Mouse (Mus musculus) left cerebral cortex, postnatal 4 days (tissue): ENCODE results near the gene Spock1. TPM values are rescaled to one million over a fixed set of nuclear protein-coding genes. Genes with fewer than 3 reads are reported as not detected.

Experiments used
- DNase-seq: peaks from one replicate; pipeline ENCODE4 v3.0.0-alpha.2; 2022
- intact Hi-C: fragments of 180-260 bp; cut with DNase I; formaldehyde crosslinking; loops from one replicate; pipeline ENCODE4 v1.15.1; 2025
- total RNA-seq, 2 experiments: library from RNA; stranded (reverse); gene quantifications; 2 replicates each; pipeline ENCODE4 v1.2.3; 2021

The Spock1 gene
- total RNA-seq, 2 experiments from 2014 or later, result 197 to 198 TPM

DNA sequence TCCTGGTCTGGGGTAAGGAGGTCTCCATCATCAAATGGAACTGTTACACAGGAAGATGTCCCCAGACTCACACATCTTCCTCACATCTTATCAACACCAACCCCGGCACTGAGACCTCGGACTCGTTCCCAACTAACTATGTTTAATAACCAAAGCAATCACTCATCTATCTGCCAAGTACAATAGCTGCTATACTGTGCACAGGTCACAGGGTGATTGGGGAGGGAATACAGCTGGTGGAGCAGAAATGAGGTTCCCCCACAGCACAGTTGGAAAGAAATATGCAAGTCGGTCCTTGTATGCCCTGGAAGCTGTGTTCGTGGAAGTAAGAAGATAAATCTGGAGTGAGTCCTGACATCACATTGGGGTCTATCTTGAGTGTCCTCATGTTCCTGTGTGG is 98.0 kb downstream of the Spock1 start:
- intact Hi-C loops, result no loop called here
- no peak for DNase-seq

DNA sequence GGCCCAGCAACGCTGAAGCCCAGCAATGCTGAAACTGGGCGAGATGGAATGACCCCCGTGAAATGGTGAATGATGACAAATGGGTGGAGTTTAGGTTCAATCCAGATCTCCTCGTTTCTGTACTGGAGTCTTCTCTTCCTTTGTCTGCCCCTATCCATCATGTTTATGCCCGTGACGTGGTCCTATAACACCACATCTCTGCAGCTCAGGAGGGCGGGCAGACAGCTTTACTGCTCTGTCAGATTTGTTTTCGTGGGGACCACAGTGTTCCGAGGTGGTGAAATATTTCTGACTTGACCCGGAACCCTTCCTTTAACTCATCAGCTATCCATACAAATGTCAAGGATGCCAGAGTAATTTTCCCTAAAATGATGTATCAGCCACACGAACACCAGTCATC is 98.5 kb downstream of the Spock1 start:
- intact Hi-C loops, result no loop called here
- no peak for DNase-seq

DNA sequence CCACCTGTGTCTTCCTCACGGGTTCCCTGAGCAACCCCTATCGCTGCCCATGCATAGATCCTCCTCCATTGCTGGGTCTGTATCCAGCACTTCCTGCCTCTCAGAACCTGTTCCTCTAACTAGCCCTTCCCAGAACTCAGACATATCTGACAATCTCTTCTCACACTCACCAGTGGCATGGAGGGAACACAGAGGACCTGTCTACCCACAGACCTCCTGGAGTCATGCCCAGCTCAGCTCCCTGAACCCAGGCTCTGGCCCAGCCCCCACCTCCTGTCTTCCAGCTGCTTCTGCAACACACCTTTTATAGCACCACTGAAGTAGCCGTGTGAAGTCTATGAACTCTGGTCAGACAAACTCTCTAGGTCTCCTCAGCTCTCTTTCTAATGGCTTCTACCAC is 101.3 kb downstream of the Spock1 start:
- intact Hi-C loops, result no loop called here
- no peak for DNase-seq

DNA sequence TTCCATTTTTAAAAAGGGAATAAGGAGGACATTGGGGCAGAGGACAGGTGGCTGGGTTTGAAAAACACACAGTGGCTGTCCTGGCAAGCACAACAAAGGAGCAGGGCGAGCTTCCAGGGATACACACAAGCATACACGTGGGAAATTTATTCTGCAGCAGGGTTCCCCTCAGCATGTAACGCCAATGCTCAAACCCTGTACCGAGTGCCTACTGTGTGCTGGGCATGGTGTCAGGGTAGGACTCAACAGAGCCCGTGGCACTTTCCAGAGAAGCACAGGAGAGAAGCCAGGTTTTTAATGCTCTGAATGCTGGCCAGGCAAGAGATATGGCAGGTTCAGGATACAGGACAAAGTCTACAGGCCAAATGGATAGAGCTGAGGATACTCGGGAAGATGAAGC is 101.8 kb downstream of the Spock1 start:
- peak; percentile 34 for DNase-seq
- intact Hi-C loops, result no loop called here

DNA sequence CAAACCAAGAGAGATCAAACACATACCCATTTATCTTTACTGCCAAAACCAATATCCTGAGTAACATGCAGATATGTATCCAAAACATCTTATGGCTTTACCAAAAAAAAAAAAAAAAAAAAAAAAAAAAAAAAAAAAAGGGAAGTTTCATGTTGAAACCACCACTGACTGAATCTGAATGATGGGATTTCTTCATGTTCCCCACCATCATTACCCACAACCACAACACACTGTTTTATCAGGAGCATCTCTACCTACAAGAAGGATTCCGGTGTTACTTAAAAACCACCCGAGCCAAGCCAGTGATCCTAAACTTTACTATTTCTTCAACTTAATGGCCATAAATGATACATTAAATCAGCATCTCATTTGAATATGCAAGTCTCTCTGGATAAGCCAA is 109.5 kb downstream of the Spock1 start:
- DNase-seq, result no peak
- intact Hi-C loops, result no loop called here

DNA sequence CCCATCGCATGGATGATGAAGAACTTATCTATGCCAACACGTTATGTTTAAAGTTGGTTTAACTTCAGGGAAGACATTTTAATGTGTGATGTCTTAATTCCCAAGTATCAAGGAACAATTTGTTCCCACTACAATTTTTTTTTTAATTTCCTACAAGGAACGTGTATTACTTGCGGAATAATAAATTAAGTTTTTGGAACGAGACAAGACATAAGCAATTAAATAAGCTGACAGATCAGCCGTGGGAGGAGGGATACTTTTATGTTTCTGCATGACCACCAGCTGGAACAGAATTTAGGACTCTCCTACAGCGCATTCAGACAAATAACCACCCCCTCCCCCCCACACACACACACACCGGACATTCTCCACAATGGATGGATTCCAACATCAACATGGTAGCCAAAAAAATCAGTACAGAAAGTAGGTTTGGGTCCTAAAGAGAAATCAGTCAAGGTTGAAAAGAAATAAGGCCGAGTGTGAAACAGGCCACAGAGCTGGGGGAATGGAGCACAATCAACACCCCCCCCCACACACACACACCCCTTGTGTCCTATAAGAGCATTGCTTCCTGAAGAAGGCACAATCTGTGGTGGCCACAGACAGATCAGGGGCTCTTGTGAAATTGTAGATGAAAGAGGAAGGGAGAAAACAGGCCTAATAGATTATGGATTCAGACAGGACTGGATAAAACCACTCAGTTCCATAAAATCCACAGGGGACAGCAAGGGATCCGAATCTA is 111.0 kb downstream of the Spock1 start:
- intact Hi-C loops, result no loop called here
- no peak for DNase-seq

DNA sequence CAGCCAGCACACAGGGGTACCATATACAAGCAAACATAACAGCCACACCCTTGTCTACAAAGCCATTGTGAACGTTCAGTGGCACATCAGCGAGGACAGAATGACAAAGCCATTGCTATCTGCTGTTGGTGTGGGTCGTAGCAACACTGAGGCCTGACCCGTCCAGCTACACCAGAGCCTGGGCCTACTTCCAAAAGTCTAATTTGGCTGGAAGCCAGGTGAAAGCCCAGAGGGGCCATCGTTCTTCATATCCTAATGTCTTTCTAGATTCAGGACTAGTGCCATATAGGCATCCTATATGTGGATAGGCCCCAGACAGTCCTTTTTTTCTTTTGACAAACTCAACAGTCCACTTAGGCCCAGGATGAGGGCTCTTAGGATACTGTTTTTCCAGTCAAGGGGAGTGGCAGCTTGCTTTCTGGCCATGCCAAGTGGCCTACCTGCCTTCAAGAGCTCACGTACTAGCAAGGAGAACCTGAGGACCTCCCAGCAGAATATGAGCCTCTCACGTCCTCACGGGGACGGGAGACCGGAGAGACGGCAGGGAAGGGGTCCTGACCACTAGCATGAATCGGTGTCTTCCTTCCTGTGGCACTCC is 114.4 kb downstream of the Spock1 start:
- intact Hi-C loops, result no loop called here
- DNase-seq, result peak; percentile 60

DNA sequence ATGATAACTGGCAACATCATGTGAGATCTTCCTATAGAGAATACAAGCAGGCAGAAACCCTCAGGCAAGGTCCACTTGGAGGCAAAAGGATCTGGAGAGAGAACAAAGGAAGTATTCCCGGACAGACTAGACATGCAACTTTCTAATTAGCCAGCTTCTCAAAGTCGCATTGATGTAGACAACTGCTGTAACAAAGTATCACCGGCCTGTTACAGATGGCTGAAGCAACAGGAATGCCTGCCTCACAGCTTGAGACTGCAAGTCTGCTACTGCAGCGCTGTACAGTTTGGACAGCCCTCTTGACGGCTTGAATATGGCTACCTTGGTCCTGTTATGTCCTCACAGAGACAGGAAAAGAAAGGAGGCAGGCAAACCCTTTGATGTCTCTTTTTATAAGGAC is 118.3 kb downstream of the Spock1 start:
- intact Hi-C loops, result no loop called here
- DNase-seq, result peak; percentile 27

DNA sequence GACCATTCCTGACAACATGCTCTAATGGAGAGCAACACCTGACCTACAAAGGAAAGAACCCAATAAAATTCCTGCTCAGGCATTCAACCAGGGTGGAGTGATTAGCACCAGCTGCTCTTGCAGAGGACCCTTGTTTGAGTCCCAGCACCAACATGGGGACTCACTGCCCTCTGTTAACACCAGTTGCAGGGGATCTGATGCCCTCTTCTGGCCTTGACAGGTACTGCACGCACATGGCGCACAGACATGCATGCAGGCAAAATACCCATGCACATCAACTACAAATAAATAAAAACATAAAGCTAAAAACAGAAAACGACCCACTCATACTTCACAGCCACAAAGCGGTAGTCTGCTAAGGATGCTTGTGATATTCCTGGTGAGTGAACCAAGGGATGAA is 119.8 kb downstream of the Spock1 start:
- intact Hi-C loops, result no loop called here
- no peak for DNase-seq

DNA sequence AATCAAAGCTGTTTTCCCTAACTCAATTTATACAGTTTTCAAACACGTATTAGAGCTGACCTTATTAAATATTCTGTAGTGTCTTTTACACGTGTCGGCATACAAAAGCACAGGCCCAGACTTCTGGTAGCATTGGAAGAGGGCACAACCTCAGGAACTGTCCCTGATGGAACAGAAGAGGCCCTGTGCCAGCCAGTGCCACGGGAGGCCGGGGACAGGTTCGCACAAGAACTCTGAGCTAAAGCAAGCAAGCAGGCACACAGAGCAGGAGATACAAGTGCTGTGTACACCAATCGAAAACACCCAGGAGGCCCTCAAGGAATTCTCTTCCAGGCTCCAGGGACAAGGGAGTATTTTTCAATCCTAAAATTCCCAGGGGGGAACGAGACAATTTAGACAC is 121.9 kb downstream of the Spock1 start:
- intact Hi-C loops, result no loop called here
- no peak for DNase-seq

DNA sequence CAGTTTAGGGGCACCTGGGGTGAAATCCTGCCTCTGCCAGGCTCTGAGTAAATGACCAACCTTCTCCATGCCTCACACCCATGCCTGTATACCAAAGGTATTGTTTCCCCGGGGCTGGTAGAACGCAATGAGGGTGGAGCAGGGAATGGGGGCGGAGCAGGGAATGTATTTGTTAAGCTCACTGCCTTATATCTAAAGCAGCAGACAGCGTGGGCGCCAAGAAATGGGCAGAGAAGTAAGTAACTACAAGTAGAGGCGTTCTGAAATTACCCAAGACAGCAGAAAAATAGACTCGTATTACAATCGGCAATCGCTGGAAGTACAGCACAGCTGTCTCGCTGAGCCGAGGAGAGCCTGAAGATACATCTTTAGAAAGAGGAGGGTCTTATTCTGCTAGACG is 125.2 kb downstream of the Spock1 start:
- DNase-seq, result no peak
- intact Hi-C loops, result no loop called here

DNA sequence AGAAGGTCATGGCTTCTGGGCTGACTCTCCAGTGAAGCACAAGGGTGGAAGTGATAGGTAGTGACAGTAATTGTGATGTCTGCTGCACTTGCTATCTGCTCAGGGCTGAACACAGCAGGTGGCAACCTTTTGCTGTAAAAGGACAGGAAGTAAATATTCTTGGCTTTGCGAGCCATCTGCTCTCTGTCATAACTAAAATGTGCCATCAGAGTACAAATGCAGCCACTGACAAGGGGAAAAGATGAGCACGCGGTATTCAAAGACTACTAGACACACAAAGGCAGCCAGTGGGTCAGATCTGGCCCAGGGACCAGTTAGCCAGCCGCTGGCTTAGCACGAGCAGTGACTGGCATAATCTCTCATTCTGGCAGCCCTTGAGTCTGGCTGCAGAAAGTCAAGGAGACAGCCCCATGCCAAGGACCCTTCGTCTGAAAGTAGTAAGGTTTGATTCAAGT is 126.0 kb downstream of the Spock1 start:
- DNase-seq, result peak; percentile 60

DNA sequence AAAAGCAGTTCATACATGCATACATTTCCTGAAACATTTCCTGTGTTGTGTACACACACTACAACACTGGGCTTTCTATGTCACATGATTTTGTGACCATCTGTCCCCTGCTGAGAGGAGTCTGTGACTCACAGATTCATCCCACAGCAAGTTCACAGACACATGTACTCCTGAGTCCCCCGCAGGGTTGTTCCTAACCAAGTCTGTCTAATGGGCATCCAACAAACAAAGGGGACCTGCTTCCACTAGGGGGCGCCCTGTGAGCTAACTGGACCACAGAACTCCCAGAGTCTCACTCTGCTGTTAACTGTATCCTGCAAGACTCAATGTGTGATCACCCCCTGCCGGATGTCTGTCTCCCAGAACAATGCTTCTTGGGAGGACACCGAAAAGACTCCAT is 129.0 kb downstream of the Spock1 start:
- DNase-seq, result peak; percentile 28
- intact Hi-C loops, result no loop called here

More for the DNA sequence above, 126.0 kb downstream of the Spock1 start:
- intact Hi-C loops, result no loop called here

DNA sequence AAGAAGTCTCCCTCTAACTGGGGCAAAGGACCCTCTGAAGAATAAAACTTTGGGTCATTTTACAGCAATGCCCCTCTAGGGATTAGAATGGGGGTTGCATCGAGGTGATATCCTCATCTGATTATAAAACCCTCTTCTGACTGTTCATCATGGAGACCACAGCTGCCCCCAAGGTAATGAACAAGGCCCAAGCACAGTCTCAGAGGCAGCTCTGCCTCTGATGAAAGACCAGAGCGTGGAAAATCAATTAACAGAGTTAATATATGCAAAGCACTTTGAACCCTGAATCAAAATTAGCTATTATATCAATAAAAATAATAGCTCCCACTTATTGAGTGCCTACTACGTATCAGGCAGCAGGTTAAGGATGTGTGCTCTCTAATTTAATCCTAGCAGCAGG is 129.6 kb downstream of the Spock1 start:
- intact Hi-C loops, result no loop called here
- DNase-seq, result no peak

DNA sequence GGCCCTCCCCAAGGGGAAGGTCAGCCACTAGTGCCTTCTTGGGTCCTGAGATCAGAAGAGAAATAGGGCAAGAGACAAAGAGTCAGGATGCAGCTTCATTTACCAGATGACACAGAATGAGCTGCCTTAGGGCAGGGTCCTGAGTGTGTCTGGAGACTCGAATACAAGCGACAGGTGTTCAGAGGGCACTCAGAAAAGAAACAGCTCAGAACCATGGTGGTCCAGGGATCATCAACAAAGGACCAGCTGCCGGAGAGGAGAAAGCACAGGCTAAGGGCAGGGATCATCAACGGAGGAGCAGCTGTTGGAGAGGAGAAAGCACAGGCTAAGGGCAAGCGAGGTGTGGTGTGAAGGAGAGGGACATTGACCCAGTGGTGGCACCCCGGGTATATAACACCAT is 136.1 kb downstream of the Spock1 start:
- no peak for DNase-seq
- intact Hi-C loops, result no loop called here

DNA sequence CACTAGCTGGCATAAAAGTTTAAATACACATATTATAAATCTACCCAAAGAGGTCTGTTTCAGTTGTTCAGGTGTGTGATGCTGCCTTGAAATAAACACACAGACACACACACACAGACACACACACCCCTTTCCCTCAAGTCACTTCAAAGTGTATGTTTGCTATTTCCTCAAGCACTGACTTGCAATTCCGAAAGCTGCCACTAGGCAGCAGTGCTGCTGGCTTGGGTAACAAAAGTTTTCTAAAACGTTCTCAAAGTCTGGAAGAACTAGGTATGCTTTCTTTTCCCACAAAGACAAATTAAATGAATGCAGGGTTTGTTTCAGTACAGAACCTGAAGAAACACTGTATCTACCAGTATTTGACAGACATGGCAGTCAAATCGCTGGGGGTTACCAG is 141.4 kb downstream of the Spock1 start:
- intact Hi-C loops, result loop anchor here (10.0 kb wide), 1 partner anchor 138 kb away; the partner anchor contains the start of gene Spock1
- DNase-seq, result no peak

DNA sequence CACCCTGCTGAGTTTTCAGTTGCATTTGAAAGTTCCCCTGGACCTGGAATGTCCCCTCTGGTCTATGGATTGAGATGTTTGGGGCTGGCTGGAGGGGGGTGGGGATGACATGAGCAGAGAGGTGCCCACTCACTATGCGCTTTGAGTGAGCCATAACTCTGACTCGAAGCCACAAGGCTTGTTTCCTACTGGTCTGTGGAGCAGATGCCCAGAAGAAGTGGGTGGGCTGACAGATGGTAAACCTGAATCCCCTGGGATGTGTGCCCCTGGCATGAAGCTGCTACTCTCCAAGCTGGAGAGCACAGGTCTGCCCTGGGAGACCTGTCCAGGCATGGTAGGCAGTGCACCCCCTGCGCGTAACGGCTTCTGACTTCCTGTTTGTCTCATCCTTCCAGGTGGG is 147.0 kb downstream of the Spock1 start:
- DNase-seq, result peak; percentile 25
- intact Hi-C loops, result loop anchor here (10.0 kb wide), 1 partner anchor 144 kb away; the partner anchor contains the start of gene Spock1

DNA sequence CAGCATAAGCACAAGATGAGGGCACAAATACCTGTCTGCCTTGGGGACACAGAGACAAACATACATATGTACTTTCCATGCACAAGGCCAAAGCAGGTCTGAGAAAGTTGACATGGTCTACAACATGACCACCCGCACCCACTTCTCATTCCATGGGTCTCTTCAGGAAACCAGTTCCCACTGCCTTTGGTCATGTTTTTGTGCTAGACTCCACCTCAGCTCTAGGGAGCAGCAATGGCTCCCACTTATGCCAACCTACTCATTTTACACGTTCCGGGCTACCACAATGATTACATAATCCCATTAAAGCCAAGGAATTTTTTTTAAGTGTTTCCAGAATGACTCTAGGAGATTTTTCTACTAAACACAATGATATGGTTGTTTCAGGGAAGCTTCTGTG is 147.5 kb downstream of the Spock1 start:
- intact Hi-C loops, result loop anchor here (10.0 kb wide), 1 partner anchor 144 kb away; the partner anchor contains the start of gene Spock1
- DNase-seq, result no peak

DNA sequence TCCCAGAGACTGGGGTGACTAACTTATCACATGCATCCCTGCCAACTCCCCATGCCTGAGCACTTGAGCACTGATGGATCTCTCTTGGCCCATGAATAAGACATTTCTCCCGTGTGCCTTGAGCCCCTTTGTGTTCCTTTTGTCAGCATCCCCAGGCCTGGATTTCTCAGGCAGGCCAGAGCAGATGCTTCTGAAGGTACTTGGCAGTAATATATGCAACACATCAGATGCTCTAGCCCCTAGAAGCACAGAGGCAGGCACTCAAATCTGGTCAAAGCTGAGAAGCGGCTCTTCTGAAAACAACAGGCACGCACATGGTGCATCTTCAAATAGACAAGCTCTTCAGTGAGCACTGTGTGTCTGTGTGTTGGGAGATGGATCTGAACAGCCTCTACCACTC is 151.8 kb downstream of the Spock1 start:
- intact Hi-C loops, result no loop called here
- no peak for DNase-seq

DNA sequence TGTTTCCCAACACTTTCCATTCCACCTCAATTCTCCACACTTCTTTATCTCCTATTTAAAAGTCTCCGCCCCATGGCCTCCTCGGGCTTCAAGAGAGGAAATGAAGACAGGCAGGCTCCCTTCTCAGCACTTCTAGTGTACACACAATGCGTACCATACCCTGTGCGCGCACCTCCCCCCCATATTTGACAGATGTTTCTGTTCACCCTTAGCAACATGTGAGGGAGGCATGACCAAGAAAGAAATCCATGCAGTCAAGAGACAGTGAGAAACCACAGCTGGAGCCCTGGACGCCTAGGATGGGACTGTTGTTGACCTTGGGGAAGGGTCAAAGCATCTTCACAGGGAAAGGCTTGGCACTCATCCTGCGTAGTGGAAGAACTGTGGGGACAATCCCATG is 157.3 kb downstream of the Spock1 start:
- intact Hi-C loops, result no loop called here
- DNase-seq, result no peak

DNA sequence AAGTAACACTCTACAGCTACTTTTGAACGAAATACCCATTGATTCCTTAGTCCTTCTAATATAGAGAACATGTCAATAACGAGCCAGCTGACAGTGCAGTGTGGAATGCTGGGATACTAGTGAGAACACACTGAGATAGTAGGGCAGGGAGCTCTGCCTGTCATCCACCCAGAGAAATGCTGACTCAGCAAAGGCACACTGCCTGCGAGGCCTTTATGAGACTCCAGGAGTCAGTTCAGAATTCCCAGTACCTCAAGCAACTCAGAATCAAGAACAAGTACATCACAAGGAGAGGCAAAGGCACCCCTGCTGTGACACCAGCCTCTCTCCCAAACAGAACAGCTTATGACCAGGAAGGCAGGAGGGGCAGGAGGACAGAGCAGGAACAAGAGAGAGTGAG is 163.5 kb downstream of the Spock1 start:
- DNase-seq, result no peak
- intact Hi-C loops, result no loop called here

DNA sequence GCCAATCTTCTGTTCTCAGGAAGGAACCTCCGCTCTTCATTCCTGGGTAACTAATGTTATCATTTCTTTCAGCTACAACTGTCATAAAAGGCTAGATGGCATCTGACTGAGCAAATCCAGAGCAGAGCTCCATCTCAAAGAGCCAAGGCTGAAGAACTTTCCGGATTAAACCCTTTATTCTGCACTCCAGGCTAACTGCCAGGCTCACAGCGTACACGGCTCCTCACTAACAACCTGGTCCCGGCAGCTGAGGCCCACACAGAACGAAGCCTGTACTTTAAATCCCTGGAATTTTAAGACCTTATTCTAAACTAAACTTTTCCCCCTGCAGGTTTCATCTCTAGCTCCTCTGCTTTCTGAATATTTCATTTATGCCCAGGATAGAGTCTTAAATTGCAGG is 166.9 kb downstream of the Spock1 start:
- DNase-seq, result peak; percentile 34
- intact Hi-C loops, result no loop called here
